Mouse (Mus musculus) urinary bladder, postnatal 4 days (tissue): ENCODE data around the gene Cul1.

Source experiments
- DNase-seq, 2 experiments: peaks; one replicate each; pipeline ENCODE4 v3.0.0; 2021 to 2022; ENCODE audit warnings: low spot score in 2 of 2

The Cul1 gene

GRCm38 (mm10) chr6:47472444-47472843 is 19.2 kb downstream of the Cul1 start:
- DNase-seq, result peak in 1 of 2 experiments; percentile 17

DNA sequence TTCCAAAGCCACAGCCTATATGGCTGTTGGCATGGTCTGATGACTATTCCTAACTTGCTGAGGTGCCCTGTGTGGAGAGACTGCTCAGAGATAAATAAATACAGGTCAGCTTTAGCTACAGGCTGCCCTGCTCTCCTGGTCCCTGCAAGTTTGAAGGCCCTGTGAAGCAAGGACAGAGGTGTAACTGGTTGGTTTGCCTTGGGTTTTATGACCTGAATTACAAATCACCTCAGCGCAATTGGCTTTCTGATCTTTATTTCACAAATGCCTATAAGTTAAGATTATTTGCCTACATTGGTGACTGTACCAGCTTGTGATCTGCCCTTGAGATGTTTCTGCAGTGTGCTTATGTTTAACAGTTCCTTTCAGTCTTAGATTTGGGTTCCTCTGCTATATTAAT is 28.8 kb downstream of the Cul1 start:
- DNase-seq, result no peak

DNA sequence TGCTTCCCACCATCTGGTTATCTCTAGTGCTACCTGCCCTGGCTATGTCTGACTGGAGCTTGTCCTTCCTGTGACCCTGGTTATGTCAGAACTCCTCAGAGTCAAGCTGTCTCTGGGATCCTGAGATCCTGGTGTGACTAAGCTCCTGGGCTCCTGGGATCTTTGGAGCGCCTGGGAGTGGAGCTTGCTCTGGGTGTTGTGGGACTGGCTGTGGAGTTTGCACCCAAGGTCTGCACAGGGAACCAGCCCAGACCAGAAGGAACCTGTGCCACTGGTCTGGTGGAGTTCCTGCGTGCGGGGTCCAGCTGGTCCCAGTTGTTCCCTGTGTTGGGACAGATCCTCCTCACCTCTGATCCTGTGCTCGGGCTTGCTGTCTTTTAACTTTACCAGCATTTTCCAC is 41.4 kb downstream of the Cul1 start:
- no peak for DNase-seq

- no peak for DNase-seq
These were observed 66.8 kb downstream of the Cul1 start for GRCm38 (mm10) chr6:47520030-47520429.

GRCm38 (mm10) chr6:47522431-47522830 is 69.2 kb downstream of the Cul1 start:
- DNase-seq, result no peak

DNA sequence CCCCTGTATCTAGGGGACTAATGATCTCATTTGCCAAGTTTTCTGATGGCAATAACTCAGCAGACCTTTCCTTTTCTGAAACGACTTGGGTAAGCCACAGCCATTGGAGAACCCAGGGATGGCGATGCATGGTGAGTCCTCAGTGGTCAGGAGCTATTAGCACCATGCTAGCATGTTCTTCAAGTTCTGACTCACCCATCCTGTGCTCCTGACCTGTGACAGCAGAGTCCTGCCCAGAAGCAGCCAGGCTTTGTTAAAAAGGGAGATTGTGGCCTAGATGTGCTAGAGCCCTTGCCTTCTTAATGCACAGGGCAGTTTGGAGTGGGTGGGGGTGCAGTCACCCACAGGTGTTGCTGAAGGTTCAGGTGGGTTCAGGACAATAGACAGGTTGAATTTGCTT is 71.8 kb downstream of the Cul1 start:
- no peak for DNase-seq

DNA sequence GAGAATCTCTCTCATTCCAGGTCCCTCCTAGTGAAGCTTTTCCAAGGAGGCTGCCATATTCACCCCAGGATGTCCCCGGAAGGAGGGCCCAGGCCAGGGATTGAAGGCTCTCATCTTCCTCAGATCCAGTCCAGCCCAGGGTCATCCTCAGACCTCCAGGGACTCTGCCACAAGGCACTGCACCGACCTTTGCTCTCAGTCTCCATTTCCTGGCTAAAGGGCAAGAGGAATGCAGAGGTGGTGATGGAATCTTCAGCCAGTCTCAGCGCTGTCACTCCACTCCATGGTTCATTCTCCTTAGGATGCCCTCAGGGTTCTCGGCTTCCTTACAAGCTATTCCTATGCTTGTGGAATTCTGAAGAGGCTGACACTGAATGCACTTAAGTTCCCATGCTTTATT is 73.2 kb downstream of the Cul1 start:
- no peak for DNase-seq

GRCm38 (mm10) chr6:47527129-47527528 is 73.9 kb downstream of the Cul1 start:
- no peak for DNase-seq

DNA sequence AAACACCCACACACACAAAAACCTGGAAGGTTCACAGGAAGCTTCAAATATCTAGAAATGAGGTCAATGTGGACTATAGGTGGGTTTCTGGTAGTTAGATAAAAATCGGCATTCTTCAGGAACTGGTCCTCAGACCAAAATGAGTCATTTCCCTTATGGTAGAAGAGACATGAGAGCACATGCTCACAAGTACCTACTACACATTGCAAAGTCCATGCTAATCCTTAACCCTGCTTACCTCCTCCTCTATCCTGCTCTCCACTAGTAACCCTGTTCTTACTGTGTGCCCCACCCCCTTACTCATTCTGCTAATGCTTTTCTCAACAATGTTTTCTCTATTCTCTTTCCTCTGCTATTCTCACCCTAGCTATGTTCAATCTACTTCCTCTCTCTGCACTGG is 74.5 kb downstream of the Cul1 start:
- DNase-seq, result no peak

GRCm38 (mm10) chr6:47532547-47532946 is 79.3 kb downstream of the Cul1 start:
- DNase-seq, result no peak

DNA sequence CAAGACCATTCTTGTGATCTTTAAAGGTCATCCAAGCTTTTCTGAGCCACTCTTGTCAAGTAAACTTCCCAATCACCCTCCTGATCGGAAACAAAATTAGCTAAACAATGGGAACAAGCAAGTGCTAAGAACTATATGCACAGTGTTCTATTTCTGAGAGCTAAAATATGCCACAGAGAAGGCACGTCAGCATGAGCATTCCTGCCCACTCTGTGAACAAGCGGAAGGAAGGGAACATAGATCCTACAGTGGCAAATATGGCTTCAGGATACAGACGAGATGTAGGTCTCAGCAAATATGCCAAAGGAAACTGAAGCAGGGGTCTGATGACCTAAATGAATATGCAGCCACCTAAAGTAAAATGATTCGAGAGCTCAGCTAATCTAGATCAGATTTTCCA is 82.1 kb downstream of the Cul1 start:
- DNase-seq, result no peak

- no peak for DNase-seq
These were observed 99.1 kb downstream of the Cul1 start for GRCm38 (mm10) chr6:47552280-47552679.

- DNase-seq, result no peak
These were observed 106.1 kb downstream of the Cul1 start for GRCm38 (mm10) chr6:47559287-47559686.

- DNase-seq, result no peak
These were observed 107.2 kb downstream of the Cul1 start for GRCm38 (mm10) chr6:47560407-47560806.

- no peak for DNase-seq
These were observed 107.6 kb downstream of the Cul1 start for GRCm38 (mm10) chr6:47560846-47561245.

DNA sequence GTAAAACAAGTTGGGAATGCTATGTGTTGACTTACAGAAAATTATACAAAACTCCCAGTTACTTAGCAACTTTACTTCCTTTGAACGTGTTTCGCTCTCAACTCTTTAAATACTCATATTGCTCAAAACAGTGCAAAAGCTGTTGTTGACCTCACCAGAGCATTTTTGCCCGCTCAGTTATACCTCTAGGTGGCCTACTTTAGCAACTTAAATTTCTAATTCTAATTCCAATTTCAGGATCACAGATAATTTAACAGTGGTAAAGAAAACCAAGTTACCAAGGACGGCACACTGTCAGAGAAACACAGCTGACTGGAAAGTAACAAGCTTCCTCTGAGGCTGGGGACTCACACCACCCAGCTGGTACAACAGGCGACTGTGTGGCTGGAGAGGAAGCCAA is 108.2 kb downstream of the Cul1 start:
- no peak for DNase-seq

DNA sequence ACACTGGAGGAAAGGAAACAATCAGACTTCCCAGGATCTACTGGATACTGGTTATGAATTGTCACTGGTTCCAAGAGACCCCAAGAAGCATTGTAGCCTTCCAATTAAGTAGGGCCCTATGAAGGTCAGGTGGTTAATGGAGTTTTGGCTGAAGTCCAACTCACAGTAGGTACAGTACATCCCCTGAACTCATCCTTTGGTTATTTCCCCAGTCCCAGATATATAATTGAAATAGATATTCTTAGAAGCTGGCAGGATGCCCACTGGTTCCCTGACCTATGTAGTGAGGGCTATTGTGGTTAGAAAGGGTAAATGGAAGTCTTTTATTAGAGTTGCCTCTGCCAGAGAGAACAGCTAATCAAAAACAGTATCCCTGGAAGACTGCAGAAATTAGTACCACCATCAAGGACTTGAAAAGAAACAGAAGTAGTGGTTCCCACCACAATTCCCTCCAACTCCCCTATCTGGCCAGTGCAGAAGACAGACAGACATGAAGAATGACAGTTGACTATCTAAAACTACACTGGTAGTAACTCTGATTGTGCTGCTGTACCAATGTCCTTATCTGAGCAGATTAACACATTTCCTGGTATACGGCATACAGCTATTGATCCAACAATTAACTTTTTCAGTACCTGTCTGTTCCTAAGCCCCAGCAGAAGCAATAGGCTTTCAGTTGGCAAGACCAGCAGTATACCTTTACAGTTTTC is 112.3 kb downstream of the Cul1 start:
- no peak for DNase-seq

GRCm38 (mm10) chr6:47572887-47573286 is 119.7 kb downstream of the Cul1 start:
- DNase-seq, result no peak
